Mouse (Mus musculus) heart, embryonic 13.5 days (tissue): Measurements from ENCODE around the gene Mrpl2. TPM values are rescaled to one million over a fixed set of nuclear protein-coding genes. Genes with fewer than 3 reads are reported as not detected.

Experiments
- ATAC-seq: fragments of 200-750 bp; cut with Nextera tagmentation; 2 replicates; pipeline ENCODE4 v1.8.0; 2017; ENCODE audit warnings: moderate TSS enrichment; ENCODE audit not compliant: insufficient number of reproducible peaks, low FRiP score, low TSS enrichment; ENCODE audit errors: extremely low read depth
- H3K27ac ChIP-seq: fragments of 300-500 bp; sonication (generic); replicated peaks from 2 replicates; pipeline ENCODE4 v1.5.1; 2015; ENCODE audit warnings: moderate library complexity, mild to moderate bottlenecking, inconsistent platforms
- H3K27me3 ChIP-seq: fragments of 300-500 bp; sonication (generic); replicated peaks from 2 replicates; pipeline ENCODE4 v1.6.1; 2015; ENCODE audit warnings: mild to moderate bottlenecking, inconsistent platforms
- H3K36me3 ChIP-seq: fragments of 300-500 bp; sonication (generic); 2 replicates; pipeline ENCODE4 v1.6.1; 2015; ENCODE audit warnings: mild to moderate bottlenecking, inconsistent platforms
- H3K4me1 ChIP-seq: fragments of 300-500 bp; sonication (generic); 2 replicates; pipeline ENCODE4 v1.6.1; 2015; ENCODE audit warnings: inconsistent platforms
- H3K4me2 ChIP-seq: fragments of 300-500 bp; sonication (generic); 2 replicates; pipeline ENCODE4 v1.6.1; 2015; ENCODE audit warnings: inconsistent platforms, mild to moderate bottlenecking, moderate library complexity
- H3K4me3 ChIP-seq: fragments of 300-500 bp; sonication (generic); 2 replicates; pipeline ENCODE4 v1.5.1; 2015; ENCODE audit warnings: moderate library complexity, mild to moderate bottlenecking, inconsistent platforms
- H3K9ac ChIP-seq: fragments of 300-500 bp; sonication (generic); 2 replicates; pipeline ENCODE4 v1.6.1; 2015; ENCODE audit warnings: inconsistent platforms, mild to moderate bottlenecking, moderate library complexity
- H3K9me3 ChIP-seq: fragments of 300-500 bp; sonication (generic); 2 replicates; pipeline ENCODE4 v1.6.1; 2016; ENCODE audit warnings: inconsistent platforms
- WGBS: fragments of 180-500 bp; shearing (Covaris S2); methylation state at CpG from one replicate; pipeline ENCODE4 v1.1.7; 2015; ENCODE audit warnings: mixed read lengths; 5-methylcytosine and 5-hydroxymethylcytosine counted together
- polyA plus RNA-seq: library from polyadenylated mRNA; unstranded; fragments of >200 nt; fragmentation: Nextera tagmentation; extraction: Ambion mirVana; gene quantifications from 2 replicates; pipeline ENCODE4 v1.2.1, GENCODE M21; 2015

Mrpl2 gene
- 98.0 and 111 TPM in 2 replicates for polyA plus RNA-seq

DNA sequence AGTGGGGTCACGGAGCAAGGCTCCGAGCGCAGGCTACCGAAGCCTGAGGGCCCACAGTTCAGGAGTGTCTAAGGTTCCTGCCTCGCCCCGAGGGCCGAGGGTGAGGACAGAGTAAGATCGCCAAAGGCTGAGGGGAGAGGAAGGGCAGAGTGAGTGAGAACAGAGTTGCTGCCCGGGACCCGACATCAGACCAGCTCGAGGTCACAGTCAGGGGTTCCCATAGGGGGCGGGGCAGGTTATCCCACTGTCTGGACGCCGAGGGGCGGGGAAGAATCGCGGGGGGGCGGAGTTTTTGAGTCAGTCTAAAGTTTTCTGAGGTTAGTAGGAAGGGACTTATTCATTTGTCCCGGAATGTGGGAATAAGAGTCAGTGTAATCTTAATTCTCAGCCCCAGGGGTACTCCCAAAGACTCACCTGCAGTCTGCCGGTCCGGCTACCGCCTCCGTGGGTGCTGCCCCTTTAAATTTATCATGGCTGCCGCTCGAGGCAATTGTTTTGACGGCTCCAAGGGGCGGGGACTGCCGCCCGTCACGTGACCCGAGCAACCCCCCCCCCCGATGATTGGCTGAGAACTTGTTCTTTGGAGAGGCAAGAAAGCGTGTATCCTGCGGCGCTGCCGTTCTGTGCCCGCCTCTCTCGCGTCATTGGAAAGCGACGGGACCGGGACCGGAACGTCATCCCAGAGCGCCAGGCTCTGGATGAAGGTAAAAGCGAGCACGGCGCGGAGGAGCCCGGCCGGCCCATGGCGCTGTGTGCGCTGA is at the start of gene Mrpl2, which contains the start of gene Klc4:
Mrpl2 (plus strand) TSS at position 669 of the 761 bp plus-strand sequence.
Klc4 (minus strand) TSS at position 462 of the 761 bp plus-strand sequence.
- under 1% methylated on average over 53 of the region's 53 CpGs for WGBS

DNA sequence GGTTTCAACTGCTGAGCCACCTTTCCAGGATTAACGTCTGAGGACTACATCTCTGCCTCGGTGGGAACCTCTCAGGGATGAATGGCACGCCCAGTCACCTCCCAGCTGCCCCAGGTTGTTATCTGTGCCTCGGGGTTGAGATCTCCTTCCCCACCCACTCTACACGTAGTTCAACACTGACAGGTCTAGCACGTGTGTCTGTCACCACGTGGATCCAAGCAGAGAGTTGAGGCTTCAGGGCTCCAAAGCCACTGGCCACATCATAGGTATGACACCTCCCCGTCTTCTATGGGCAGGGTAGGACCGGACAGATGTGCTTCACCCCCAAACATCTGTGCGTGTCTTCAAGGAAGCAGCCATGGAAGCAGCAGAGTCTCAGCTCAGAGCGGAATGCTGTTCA is 48.1 kb upstream of the Mrpl2 start:
- Histone ChIP-seq H3K4me1 (peaks cover 52% of the 10 kb centered on the region), H3K36me3 (peaks cover 27% of the 10 kb centered on the region), H3K4me2 (no peak overlapping the region), H3K4me3 (no peak overlapping the region), H3K27me3 (no peaks in the 10 kb centered on the region), H3K9ac (no peak overlapping the region), H3K27ac (no peak overlapping the region), H3K9me3 (no peaks in the 10 kb centered on the region)
- no peak for ATAC-seq
- WGBS: 71% methylated on average over 11 of the region's 11 CpGs

More for the DNA sequence above, at the start of gene Mrpl2, which contains the start of gene Klc4:
- H3K4me1 ChIP-seq: peaks cover 33% of the 10 kb centered on the region
- H3K9me3 ChIP-seq: no peaks in the 10 kb centered on the region
- peak; percentile 75 for ATAC-seq
- H3K27me3 ChIP-seq: no peaks in the 10 kb centered on the region
- H3K4me3 ChIP-seq: peak within 1 kb of the TSS; percentile 80
- peak within 1 kb of the TSS; percentile 97 for H3K4me2 ChIP-seq
- H3K27ac ChIP-seq: peak within 1 kb of the TSS; percentile 87
- peak within 1 kb of the TSS; percentile 90 for H3K9ac ChIP-seq
- peaks cover 46% of the 10 kb centered on the region for H3K36me3 ChIP-seq

DNA sequence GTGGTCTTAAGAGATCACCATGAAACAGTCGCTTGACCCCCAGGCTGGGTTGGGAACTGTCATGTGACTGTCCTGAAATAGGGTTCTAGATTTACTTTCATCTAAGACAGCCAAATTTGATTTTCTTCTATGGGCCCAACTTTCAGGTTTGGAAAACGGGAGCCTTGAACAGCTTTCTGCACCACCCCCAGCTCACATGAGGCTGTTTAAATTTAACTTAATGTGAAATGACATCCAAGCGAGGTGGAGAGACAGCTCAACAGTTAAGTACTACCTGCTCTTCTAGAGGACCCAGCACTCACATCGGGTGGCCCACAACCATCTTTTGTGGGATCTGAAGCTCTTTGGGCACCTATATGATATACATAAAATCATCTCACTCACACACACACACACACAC is 47.1 kb upstream of the Mrpl2 start:
- 72% methylated on average over 4 of the region's 4 CpGs for WGBS
- ATAC-seq: no peak
- peaks cover 27% of the 10 kb centered on the region for H3K36me3 ChIP-seq

DNA sequence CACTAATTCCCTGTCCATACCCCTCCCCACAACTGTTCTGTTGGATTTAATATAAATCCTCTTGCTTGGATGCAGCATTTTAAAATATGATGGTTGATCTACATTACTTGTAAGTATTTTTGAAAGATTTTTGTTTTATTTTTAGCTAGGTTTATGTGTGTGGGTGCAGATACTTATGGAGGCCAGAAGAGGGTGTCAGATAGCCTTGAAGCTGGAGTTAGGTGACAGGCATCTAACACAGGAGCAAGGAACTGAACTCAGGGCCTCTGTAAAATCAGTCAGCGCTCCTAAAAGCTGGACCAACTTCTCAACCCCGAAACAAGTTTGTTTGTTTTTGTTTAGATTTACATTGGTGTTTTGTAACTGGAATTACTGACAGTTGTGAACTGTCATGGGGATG is 45.5 kb upstream of the Mrpl2 start:
- Histone ChIP-seq H3K4me3 (no peak overlapping the region), H3K9ac (no peak overlapping the region), H3K27ac (no peak overlapping the region), H3K27me3 (no peaks in the 10 kb centered on the region), H3K4me2 (no peak overlapping the region), H3K36me3 (peaks cover 27% of the 10 kb centered on the region), H3K9me3 (no peaks in the 10 kb centered on the region), H3K4me1 (peaks cover 41% of the 10 kb centered on the region)
- 80% methylated on average over 2 of the region's 2 CpGs for WGBS
- ATAC-seq: no peak

More for the DNA sequence above, 47.1 kb upstream of the Mrpl2 start:
- Histone ChIP-seq H3K4me3 (no peak overlapping the region), H3K27ac (no peak overlapping the region), H3K4me1 (peaks cover 43% of the 10 kb centered on the region), H3K9me3 (no peaks in the 10 kb centered on the region), H3K9ac (no peak overlapping the region), H3K27me3 (no peaks in the 10 kb centered on the region), H3K4me2 (no peak overlapping the region)

DNA sequence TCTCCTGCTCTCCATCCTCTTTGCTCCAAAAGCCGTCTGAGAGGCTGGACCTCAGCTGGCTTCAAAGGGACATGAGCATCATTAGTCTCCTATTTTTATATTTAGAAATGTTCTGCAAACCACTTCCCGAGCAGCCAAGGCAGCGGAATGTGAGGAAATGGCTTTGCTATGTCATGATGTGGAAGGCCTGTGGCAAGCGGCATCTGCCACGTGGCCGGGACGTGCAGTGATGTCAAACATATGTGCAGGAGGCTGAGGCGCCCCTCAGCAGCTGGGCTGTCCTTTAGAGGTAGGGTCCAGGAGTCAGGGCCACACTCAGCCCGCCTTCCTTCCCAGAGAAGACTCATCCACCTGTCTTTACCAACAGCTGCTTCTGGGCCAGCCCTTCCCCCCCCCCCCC is 43.8 kb upstream of the Mrpl2 start:
- peak; percentile 28; the same call in 1 of the 2 replicates for ATAC-seq
- Histone ChIP-seq H3K27me3 (no peaks in the 10 kb centered on the region), H3K4me2 (no peak overlapping the region), H3K36me3 (peaks cover 18% of the 10 kb centered on the region), H3K27ac (peak overlapping the region; percentile 61), H3K4me3 (no peak overlapping the region), H3K4me1 (peaks cover 46% of the 10 kb centered on the region), H3K9me3 (no peaks in the 10 kb centered on the region), H3K9ac (0 out of 2 replicates have a peak overlapping the region, but pooled peaks have one; percentile 16)
- WGBS: 39% methylated on average over 9 of the region's 9 CpGs

DNA sequence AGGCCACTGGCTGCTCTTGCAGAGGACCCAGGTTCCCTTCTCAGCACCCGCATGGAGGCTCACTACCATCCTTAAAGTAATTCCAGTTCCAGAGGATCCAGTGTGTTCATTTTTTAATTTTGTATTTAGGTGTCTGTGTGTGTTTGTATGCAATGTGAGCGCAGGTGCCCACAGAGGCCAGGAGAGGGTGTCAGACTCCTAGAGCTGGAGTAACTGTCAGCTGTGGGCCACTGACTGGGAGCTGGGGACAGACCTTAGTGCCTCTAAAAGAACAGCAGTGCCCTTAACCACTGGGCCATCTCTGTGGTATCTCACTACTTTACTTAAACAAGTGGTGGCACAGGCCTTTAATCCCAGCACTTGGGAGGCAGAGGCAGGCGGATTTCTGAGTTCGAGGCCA is 42.8 kb upstream of the Mrpl2 start:
- no peak overlapping the region for H3K4me3 ChIP-seq
- WGBS: 90% methylated on average over 4 of the region's 4 CpGs
- peak overlapping the region; percentile 61; the same call in 1 of the 2 replicates for H3K27ac ChIP-seq
- no peaks in the 10 kb centered on the region for H3K9me3 ChIP-seq
- no peak overlapping the region for H3K9ac ChIP-seq
- no peak overlapping the region for H3K4me2 ChIP-seq
- H3K27me3 ChIP-seq: no peaks in the 10 kb centered on the region
- H3K36me3 ChIP-seq: peaks cover 9% of the 10 kb centered on the region
- H3K4me1 ChIP-seq: peaks cover 46% of the 10 kb centered on the region
- ATAC-seq: no peak

DNA sequence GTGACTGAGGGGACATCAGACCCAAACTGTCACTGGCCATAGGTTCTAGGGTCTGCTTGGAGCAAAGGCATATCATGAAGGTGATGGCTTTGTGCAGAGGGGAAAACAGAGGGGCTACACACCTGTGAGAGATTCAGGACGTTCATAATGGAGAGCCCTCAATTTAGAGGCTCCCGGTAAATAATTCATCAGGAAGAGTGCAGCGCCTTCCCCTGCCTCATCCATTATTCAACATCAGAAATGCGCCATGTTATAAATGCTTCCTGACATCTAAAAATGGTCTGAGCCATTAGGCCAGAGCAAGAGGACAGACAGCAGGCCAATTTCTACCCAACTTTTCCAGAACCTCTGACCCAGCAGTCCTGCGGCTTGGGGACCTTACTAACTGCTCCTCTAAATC is 40.9 kb upstream of the Mrpl2 start:
- H3K4me2 ChIP-seq: no peak overlapping the region
- 0 out of 2 replicates have a peak overlapping the region, but pooled peaks have one; percentile 13 for H3K27ac ChIP-seq
- H3K36me3 ChIP-seq: peaks cover 9% of the 10 kb centered on the region
- no peak overlapping the region for H3K9ac ChIP-seq
- H3K4me3 ChIP-seq: no peak overlapping the region
- no peaks in the 10 kb centered on the region for H3K27me3 ChIP-seq
- no peaks in the 10 kb centered on the region for H3K9me3 ChIP-seq
- WGBS: 83% methylated on average over 5 of the region's 5 CpGs
- no peak for ATAC-seq
- H3K4me1 ChIP-seq: peaks cover 45% of the 10 kb centered on the region

DNA sequence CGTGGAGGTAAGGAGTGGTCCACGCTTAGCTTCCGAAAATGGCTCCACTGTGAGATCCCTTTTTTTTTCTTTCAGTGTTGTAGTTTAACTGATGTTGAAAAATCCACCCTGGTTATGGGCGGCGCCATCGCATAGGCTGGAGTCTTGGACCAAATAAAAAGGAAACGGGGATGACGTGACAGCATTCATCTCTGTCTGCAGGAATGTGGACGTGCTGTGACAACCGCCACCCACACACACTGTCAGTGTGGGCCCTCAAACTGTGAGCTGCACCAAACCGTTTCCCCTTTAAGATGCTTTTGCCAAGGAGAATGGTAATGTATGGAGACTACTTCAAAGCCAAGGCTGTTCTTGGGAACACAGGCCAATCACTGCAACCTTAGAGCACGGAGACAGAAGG is 40.0 kb upstream of the Mrpl2 start:
- ATAC-seq: no peak
- peaks cover 54% of the 10 kb centered on the region for H3K4me1 ChIP-seq
- H3K27ac ChIP-seq: no peak overlapping the region
- no peak overlapping the region for H3K9ac ChIP-seq
- no peak overlapping the region for H3K4me2 ChIP-seq
- no peaks in the 10 kb centered on the region for H3K9me3 ChIP-seq
- WGBS: 79% methylated on average over 12 of the region's 12 CpGs
- H3K4me3 ChIP-seq: no peak overlapping the region
- peaks cover 4% of the 10 kb centered on the region; the same call in 1 of the 2 replicates for H3K36me3 ChIP-seq
- H3K27me3 ChIP-seq: no peaks in the 10 kb centered on the region

DNA sequence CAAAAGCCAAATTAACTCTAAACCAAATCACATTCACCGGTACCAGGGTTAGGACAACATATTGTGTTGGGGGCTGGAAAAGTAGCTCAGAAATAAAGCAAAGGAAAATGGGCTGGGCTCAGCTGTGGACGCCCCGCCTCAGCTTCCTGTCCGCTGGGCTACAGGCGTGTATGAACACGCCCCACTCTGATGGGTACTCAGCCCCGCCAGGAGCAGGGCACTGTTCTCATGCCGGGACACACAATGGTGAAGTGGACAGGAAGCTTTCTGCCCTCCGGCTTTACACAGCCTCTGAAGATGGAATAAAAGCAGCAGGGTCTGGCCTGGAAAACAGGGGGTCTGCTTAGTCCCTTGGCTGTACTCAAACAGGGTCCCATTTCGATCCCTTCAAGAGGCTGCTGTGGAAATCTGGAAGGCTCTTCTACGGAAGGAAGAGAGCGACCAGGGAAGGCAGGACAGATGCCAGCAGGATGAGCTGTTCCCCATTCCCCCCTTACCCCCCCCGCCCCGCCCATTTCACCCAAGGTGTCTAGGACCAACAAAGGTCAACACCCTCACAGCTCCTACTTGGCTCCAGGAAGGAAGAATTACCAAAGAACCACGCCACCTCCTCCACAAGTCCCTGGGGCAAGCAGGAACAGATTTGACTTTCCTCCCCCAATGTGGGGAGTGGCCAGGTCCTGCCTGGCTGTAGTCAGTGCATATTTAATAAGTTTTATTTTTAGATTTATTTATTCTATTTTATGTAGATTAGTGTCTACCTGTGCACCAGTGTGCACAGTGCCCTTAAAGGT is 36.1 kb upstream of the Mrpl2 start:
- H3K4me3 ChIP-seq: no peak overlapping the region
- no peaks in the 10 kb centered on the region for H3K36me3 ChIP-seq
- H3K9ac ChIP-seq: peak overlapping the region; percentile 38; the same call in 1 of the 2 replicates
- peak overlapping the region; percentile 51 for H3K4me2 ChIP-seq
- 0 out of 2 replicates have a peak, but pooled peaks have one; percentile 16 for ATAC-seq
- no peaks in the 10 kb centered on the region for H3K9me3 ChIP-seq
- no peaks in the 10 kb centered on the region for H3K27me3 ChIP-seq
- peaks cover 70% of the 10 kb centered on the region for H3K4me1 ChIP-seq
- 60% methylated on average over 15 of the region's 15 CpGs for WGBS
- peak overlapping the region; percentile 76 for H3K27ac ChIP-seq

DNA sequence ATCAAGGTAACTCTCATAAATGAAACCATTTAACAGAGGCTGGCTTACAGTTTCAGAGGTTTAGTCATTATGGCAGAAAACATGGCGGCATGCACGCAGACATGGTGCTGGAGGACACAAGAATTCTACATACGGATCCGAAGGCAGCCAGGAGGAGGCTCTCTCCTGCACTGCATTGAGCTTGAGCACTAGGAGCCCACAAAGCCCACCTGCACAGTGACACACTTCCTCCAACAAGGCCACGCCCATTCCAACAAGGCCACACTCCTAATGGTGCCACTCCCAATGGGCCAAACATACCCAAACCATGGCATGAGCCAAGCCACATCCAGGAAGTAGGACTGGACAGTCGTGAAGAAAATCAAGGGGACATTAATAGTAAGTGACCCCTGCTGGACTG is 34.7 kb upstream of the Mrpl2 start:
- ATAC-seq: no peak
- no peak overlapping the region for H3K4me3 ChIP-seq
- H3K4me1 ChIP-seq: peaks cover 62% of the 10 kb centered on the region
- 91% methylated on average over 6 of the region's 6 CpGs for WGBS
- H3K27ac ChIP-seq: no peak overlapping the region
- H3K27me3 ChIP-seq: no peaks in the 10 kb centered on the region
- H3K4me2 ChIP-seq: no peak overlapping the region
- no peaks in the 10 kb centered on the region for H3K9me3 ChIP-seq
- H3K36me3 ChIP-seq: no peaks in the 10 kb centered on the region
- no peak overlapping the region for H3K9ac ChIP-seq

DNA sequence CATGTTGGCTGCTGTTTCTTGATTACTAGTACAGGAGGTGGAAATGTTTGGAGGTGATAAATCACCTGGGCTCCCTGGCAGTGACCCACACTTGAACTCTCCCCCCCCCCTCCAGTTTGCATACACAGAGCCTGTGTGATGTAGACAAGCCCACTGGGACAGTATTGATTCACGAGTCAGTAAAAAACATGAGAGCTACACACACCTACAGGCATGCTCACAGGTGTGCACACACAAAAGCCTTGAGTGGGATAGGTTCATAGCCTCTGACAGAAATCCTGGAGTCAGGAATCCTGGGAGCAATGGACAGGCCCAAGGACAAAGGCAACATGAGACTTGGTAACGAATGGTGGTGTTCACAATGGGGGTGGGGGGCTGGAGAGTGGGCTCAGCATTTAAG is 33.8 kb upstream of the Mrpl2 start:
- 70% methylated on average over 2 of the region's 2 CpGs for WGBS
- Histone ChIP-seq H3K9me3 (no peaks in the 10 kb centered on the region), H3K4me2 (no peak overlapping the region), H3K36me3 (no peaks in the 10 kb centered on the region), H3K9ac (no peak overlapping the region), H3K27ac (peak overlapping the region; percentile 61), H3K27me3 (no peaks in the 10 kb centered on the region), H3K4me1 (peaks cover 71% of the 10 kb centered on the region), H3K4me3 (no peak overlapping the region)
- ATAC-seq: no peak
